Mouse (Mus musculus): ENCODE measurements around the gene Inpp5a.
"Not testable (repeated sequence)": the region's sequence is repeated elsewhere in the genome, so short reads cannot be mapped to it uniquely, and the experiment has no call there.

Gene Inpp5a

DNA sequence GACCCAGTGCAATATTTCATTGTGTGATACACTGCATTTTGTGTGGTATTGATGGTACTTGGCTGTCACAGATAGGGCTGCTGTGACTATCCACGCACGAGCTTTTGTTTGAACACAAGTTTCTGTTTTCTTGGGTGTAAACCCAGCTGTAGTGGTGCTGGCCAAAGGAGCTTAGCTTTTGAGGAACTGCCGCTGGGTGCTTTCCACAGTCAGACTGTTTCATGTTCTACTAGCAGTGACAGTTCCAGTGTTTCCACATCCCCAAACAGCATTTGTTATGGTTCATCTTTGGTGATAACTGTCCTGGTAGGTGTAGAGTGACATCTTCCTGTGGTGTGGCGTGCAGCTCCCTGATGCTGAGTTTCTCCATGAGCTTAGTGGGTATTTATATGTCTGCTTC is 13.8 kb downstream of the Inpp5a start:
- DNase-seq: no peak

DNA sequence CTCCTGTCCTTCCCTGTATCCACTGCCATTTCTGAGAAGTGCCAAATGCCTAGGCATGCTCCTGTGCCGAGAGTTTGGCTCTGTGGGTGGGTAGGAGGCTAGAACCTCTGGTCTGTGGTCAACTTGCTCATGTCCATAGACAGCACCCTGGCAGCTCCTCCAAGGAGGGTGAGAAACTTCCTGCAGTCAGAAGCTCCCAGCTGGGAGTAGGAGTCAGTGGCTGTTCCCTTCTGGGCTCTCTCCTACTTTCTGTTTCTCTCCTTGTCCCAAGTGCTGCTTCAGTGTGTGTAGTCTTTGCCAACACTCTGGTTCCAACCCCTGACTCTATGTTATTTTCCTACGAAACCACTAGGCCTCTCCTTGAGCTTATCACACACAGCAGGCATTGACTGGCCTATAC is 17.7 kb downstream of the Inpp5a start:
- DNase-seq: no peak

DNA sequence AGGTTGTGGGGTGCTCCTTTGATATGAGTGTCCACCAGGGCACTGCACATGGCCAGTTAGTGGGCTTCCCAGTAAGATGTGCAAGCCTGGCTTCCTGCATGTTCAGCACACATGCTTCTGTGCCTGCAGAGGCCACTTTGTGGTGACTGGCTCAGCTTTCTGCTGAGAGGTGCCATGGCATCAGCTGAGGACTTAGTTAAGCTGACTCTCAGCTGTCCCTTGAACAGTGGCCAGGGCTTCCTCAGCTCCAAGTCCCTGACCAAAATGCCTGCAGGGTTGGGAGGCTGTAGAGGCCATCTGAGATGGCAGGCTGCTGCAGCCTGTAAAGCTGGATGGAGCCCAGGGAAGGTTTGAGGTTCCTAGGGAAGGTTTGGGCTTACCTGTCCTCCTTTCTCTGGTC is 19.1 kb downstream of the Inpp5a start:
- DNase-seq: no peak

DNA sequence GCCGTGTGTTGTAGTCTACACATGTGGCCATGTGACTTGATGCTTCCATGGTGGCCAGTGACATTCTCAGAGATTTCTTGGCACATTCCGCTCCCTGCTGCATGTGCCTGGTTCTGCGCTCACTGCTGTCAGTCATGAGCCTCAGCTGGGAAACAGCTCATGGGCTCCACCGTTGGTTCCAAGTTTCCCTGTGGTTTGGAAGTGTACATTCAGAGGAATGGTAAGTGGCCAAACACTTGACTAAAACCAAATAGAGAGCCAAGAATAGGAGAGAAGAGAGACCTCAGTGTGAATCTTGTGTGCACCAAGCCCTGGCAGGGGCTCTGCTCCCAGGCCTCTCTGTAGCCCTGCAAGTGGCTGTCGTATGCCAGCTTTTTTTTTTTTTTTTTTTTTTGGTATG is 21.0 kb downstream of the Inpp5a start:
- DNase-seq: no peak

DNA sequence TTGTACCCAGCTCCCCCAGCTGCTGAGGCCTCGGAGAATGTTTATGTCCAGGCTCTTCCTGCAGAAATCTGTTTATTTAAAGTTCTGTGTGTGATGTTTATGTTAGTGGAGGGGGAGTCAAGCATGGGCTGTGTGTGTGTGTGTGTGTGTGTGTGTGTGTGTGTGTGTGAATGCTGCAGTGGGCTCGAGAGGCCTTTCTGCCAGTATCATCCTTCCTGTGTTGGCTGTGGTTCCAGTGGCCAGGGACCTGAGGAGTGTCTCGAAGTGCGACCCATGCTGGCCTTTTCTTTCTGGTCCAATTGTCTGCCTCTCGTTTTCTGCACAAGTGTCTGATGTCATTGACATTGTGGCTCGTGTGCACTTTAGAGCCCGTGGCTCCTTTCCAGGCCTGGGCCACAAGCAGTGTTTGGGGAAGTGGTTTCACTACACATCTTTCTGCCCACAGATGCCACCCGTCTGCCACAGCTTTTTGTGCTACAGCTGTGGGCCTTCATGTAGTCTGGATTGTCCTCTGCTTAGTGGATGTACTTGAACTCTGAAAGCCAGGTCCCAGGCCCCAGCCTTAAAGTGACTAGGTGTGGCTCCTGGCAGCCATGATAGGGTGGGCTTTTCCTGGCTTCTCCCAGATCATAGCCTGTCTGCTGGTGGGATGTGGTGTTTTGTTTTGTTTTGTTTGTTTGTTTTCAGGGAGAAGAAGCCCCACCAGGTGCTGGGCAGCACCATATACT is 23.5 kb downstream of the Inpp5a start:
- DNase-seq: peak in 1 of 2 experiments; percentile 14

DNA sequence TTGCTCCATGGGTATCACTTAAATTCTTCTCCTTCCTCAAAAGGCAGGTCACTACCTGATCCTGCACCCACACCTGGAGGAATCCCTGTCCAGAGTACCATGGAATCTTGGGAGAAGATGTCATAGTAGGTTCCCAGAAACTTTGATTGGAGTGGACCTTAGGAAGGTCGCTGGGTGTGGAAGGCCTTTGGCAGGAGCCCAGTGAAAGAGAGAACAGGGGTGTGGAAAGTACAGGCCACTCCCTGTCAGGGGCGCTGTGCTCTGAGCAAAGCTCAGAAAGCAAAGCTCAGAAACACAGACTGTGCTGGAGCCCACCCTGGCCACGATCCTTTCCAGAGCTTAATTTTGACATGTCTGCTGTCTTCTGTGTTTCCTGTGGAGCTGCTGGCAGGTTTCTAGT is 24.5 kb downstream of the Inpp5a start:
- DNase-seq: no peak

DNA sequence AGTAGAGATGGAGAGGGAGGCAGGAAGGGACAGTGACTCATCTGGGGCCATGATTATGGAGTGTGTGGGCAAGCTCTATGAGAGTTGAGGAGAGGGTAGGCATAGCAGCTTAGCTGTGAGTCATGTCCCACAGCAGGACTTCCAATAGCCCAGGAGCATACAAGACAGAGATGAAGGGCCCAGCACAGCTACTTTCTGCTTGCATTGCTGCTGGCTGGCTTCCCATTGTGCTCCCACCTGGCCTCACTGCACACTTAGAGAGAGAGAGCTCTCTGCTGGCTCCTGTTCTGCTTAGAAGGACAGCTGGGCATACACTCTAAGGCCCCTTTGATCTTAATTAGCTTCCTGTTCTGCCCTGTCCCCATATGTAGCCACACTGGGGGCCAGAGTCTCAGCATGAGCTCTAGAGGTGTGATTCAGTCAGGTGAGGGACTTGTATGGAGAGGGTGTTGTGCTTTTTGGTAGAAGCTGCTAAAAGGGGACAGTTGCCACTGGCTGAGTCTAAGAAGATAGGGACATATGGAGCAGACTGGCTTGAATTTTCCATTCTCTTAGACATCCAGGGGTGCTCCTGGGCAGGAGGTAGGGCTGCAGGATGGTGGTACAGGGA is 26.8 kb downstream of the Inpp5a start:
- DNase-seq: no peak

DNA sequence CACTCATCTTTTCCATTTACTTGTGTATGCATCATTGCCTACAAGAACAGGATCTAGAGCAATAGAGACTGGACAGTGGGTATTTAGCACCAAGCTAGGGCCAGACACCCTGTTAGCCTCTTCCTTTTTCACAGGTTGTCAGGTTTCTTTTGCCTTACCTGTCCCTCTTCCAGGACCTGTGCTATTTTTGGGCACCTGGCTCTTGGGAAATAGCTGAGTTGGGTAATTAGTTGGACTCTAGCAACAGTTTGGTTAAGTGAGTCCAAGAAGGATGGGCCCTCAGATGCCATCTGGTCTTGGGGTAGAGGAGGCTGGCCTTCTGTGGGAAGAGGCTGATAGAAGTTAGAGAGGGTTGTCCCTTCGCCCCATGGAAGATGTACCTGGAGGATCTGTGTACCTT is 29.5 kb downstream of the Inpp5a start:
- no peak for DNase-seq

DNA sequence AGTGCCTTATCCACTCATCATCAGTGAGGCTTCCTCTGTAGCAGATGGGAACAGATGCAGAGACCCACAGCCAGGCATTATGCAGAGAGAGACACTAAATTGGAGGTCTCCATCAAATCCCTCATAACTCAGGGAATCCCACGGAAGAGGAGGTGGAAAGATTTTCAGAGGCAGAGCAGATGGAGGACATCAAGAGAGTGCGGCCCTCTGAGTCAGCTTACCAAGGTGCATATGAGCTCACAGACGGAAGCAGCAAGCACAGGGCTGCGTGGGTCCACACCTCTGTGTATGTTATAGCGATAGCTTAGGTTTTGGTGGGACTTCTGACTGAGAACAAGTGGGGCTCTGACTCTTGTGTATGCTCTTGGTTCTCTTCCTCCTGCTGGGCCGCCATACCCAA is 33.9 kb downstream of the Inpp5a start:
- no peak for DNase-seq

DNA sequence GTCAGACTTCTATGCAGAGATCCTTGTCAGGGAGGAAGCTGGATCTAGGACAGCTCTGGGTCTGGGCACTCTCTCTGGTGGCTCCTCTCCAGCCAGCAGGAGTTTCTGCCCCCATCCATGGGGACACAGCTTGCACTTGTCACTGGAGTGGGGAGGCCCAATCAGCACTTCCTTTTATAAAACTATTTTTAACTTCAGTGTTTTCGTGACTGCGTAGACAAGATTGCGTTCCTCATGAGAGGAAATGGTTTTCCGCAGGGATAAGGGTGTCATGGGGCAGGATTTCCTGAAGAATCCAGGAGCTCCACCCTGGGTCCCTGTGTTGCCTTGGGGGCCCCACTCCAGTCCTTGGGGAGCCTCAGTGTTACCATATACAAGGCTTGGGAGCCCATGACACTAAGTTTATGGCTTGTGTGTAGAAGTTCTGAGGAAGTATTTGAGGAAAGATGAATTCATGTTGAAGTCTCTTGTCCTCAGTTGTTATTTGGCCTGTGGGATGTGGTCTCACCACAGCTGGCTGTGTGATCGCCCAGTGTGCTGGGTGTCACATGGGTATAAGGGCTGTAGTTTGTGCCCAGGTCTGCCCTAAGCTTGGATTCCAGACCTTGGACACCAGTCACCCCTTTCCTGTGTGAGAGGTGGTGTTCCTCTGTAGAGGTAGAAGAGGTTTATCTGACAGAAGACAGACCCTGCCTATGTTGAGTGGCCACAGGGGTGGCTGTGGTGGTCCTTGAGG is 45.4 kb downstream of the Inpp5a start:
- no peak for DNase-seq

DNA sequence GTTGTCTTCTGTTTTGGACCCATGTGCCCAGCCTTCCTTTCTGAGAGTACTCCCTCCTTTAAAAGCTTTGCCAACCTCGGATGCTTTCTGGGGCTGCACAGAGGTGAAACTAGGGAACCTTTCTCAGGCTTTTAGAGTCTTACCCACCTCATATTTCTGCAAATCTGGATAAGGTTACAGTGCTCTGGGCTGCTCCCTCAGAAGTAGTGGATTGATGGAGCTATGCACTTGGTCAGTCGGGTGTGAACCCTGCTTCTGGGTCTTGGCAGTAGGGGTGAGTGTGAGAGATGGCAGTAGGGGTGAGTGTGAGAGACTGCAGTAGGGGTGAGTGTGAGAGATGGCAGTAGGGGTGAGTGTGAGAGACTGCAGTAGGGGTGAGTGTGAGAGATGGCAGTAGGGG is 46.0 kb downstream of the Inpp5a start:
- DNase-seq: not testable (repeated sequence)

DNA sequence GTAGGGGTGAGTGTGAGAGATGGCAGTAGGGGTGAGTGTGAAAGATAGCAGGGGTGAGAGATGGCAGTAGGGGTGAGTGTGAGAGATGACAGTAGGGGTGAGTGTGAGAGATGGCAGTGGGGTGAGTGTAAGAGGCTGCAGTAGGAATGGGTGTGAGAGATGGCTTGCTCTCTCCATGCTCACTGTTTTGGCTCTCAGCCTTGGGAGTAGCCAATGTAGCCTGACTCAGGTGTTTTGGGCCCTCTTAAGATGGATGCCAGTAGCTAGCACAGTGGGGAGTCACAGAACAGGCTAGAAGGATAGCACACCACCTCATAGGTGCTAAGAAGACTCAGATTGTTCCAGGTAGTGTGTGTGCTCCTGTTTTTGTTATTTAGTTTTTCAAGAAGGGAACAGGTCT is 46.8 kb downstream of the Inpp5a start:
- no peak for DNase-seq

DNA sequence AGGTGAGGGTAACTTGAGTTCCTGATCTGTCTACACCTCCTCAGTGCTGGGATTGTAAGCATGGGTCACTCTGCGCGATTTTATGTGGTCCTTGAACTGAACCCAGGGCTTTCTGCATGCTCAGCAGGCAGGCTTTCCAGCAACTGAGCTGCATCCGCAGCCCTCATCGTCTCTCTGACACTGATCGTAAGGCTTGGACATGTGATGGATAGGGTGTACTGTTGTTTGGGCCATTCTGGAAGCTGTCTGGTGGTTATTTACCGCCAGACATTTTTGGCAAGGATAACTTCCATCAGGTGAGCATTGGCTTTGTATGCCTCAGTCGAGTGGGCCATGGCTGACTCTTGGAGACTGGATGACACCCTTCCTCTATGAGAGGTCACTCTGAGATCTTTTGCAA is 48.0 kb downstream of the Inpp5a start:
- DNase-seq: no peak

DNA sequence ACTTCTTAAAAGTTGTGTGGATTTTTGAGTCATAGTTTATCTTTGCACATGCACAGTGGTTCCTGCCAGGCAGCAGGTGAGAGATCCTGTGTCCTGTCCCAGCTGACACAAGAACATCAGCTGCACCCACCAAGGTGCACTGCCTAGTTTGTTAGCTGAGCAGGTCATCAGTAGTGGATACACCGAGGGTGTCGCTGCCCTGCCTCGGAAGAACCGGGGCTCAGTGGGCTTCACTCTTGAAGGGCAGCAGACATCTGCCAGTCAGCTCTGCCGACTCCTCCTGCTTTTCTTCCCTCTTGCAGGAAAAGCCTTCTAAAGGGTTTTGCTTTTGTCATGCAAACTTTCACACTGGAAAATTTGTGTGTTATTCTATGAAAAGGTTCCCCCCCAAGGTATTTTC is 48.6 kb downstream of the Inpp5a start:
- no peak for DNase-seq

DNA sequence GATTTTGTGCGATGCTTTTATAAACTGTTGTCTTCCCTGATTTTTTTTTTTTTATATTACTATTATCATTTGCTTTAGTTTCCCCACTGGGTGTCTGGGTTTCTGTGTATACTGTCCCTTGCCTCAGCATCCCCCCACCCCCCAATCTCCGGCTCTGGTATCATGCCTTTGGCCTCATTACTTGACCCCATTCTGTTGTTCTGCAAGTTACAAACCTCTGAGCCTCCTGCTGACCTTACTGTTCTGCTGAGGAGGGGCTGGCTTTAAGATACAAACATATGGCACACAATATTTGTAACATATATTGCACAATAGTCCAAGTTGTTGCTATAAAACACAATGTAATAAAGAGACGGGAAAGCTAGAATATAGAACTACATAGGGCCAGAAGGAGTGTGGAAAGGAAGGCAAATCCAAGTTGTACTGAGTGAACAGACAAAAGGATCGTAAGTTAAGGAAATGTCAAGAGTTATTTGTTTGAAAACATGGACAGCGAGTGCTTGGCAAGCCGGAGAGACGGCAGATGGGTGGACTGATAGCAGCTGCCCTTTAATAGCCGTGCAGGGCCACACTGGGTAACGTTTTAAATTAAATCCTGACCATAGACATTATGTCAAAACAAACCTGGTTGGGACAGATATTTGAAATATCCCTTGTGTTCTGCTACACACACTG is 49.2 kb downstream of the Inpp5a start:
- no peak for DNase-seq

DNA sequence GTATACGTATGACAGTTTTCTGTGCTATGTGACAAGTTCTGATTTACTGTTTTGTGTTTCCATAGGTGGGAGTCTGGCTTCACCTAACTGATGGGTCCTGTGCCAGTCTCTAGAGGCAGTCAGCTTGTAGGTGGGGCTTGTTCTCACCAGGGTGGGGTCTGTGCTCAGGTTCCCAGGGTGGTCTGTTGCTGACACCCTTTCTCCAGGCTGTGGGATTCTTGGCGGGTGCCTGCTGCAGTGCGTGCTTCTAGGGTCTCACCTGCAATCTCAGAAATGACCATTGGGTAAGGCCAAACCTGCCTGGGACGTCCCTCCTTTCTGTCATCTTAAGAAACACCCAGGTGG is 49.7 kb downstream of the Inpp5a start:
- DNase-seq: no peak

DNA sequence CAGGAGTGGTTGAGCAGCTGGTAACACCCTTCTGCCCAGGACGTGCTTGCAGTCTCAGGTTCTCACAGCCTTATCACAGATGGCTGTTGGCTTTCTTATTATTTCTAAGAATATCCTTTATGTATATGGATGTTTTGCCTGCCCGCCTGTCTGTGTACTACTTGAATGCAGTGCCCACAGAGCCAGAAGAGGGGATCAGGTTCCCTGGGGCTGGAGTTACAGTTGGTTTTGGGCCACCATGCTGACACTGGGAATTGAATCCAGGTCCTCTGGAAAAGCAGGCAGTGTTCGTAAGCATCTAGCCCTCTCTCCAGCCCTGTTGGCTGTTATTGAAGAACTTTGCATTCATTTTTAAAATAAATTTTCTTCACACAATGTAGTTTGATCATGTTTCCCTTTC is 50.1 kb downstream of the Inpp5a start:
- DNase-seq: no peak

DNA sequence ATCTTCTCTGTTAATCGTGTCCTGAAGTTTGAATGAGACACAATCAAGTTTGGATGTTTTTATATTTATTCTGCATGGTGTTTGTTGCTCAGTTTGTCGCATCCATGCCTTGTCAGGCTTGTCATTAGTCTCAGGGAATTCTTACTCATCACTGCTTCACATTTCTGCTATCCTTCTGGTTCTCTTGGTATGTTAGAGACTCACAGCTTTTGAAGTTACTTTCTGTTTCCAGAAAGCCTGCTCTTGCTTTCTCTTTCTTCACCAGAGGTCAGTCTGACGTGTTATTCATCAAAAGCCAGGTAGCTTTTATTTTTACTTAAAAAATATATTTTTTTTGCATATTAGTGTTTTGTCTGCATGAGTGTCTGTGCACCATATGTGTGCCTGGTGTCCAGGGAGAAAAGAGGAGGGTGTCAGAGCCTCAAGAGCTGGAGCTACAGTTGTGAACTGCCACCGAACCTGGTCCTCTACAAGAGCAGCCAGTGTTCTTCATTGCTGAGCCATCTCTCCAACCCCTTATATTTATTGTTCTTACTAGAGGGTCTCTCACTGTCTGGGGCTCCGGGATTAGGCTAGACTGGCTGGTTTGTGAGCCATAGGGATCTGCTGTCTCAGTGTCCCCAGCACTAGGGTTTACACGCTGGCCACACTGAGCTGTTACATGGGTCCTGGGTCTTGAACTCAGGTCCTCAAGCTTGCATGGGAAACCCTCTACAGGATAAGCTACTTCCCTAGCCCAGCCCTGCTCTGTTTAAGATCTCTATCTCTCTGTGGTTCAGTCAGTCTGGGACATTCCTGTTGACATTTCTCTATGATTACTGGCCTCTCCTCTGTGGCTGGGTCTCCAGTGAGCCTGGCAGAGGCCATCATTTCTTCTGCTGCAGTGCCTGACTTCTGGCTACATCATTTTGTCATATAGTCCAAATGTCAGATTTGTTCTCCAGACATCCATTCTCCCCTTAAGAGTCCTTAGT is 51.3 kb downstream of the Inpp5a start:
- no peak for DNase-seq

DNA sequence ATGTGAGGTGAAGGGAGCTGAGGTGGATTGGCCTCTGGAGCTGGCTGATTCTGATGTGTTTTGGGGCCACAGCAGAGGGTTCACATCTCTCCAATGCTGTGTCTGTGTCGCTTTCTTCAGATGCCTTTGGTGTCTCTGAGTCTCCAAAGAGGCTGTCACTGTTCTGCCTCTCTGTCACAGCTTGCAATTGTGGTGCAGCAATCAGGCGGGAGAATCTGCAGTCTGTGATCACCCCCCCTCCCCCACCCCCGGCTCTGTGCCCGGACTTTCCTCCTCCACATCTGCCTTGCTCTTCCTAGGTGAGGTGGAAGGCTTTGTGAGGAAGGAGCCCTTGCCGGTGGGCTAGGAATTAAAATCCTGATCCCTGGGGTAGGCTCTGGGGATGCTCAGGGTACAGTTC is 52.1 kb downstream of the Inpp5a start:
- no peak for DNase-seq

DNA sequence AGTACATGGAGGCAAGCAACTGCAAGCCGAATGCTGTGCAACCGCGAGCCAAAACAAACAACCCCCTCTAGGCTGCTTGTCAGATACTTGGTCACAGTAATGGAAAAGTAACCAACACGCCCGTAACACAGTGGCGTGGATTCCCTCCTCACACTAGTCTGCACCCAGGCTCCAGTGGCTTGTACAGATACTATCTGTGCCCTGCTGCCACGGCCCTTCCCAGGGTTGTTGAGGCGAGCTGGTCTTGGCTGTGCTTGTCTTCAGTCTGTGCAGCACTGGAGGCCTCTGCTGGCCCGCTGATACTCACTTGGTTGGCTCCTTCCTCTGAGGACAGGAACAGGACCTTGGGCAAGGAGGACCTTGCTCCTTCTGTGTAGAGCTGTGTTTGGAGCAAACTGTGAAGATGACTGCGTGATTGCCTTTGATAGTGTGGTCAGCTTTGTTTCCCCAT is 52.9 kb downstream of the Inpp5a start:
- no peak for DNase-seq

DNA sequence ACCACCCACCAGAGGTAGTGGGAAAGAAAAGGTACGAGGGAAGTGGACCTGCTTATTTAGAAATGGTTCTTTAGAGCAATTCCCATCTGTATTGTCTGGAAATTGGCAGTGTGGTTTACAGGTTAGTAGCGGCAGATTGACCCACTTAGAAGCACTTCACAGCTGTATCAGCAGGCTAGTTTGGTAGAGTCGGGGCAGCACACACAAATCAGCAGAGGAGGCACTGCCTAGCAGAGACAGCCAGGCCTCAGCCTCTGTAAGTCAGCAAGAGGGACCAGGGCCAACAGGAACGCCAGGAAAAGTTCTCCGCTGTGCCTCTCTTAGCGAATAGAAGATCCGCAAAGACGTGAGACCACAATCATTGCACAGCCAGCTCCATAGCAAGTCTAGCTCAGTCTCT is 56.7 kb downstream of the Inpp5a start:
- no peak for DNase-seq

DNA sequence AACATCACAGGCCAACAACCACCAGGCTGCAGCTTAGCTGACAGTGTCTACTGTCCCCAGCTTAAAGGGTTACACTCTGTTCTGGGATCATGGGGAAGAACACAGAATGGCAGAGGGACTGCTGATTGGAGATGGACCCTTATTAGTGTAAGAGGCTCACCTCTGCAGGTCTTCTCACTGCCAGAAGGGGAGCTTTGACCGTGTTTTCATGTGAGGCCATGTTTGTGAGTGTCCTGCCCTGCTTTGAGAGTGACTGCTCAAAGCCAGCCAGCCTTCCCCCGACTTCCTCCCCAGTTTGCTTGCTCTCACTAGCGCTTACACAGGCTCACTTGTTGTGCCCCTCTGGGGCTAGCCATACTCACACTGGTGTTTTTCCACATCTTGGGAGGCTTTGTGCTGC is 58.5 kb downstream of the Inpp5a start:
- DNase-seq: no peak

Data from thymus, postnatal 36 days (tissue).